Mouse (Mus musculus) heart, postnatal 0 days (tissue): ENCODE measurements around the gene Trpm5. TPM values are rescaled to one million over a fixed set of nuclear protein-coding genes. Genes with fewer than 3 reads are reported as not detected.

ENCODE experiments used
- ATAC-seq: fragments of 200-750 bp; cut with Nextera tagmentation; 2 replicates; pipeline ENCODE4 v1.8.0; 2017; ENCODE audit warnings: low read depth, moderate number of reproducible peaks, moderate library complexity; ENCODE audit not compliant: insufficient read depth
- DNase-seq: peaks from one replicate; pipeline ENCODE4 v3.0.0-alpha.2; 2016; ENCODE audit warnings: low spot score
- H3K27ac ChIP-seq: fragments of 300-500 bp; sonication (generic); 2 replicates; pipeline ENCODE4 v1.5.1; 2014; ENCODE audit warnings: low read depth, mild to moderate bottlenecking
- H3K27me3 ChIP-seq: fragments of 300-500 bp; sonication (generic); 2 replicates; pipeline ENCODE4 v1.6.1; 2014; ENCODE audit warnings: low read length, mixed read lengths; ENCODE audit not compliant: control insufficient read depth, insufficient read depth
- H3K36me3 ChIP-seq: fragments of 300-500 bp; sonication (generic); replicated peaks from 2 replicates; pipeline ENCODE4 v1.6.1; 2014; ENCODE audit warnings: low read length, mixed read lengths; ENCODE audit not compliant: control insufficient read depth, insufficient read depth
- H3K4me1 ChIP-seq: fragments of 300-500 bp; sonication (generic); 2 replicates; pipeline ENCODE4 v1.6.1; 2014; ENCODE audit warnings: antibody characterized with exemption; ENCODE audit not compliant: control insufficient read depth, insufficient read depth
- H3K4me2 ChIP-seq: fragments of 300-500 bp; sonication (generic); 2 replicates; pipeline ENCODE4 v1.6.1; 2014; ENCODE audit warnings: low read depth, mild to moderate bottlenecking, low read length, moderate library complexity
- H3K4me3 ChIP-seq: fragments of 300-500 bp; sonication (generic); 2 replicates; pipeline ENCODE4 v1.5.1; 2014; ENCODE audit warnings: low read depth, low read length
- H3K9ac ChIP-seq: fragments of 300-500 bp; sonication (generic); replicated peaks from 2 replicates; pipeline ENCODE4 v1.6.1; 2014; ENCODE audit warnings: low read depth, low read length, mixed read lengths
- H3K9me3 ChIP-seq: fragments of 300-500 bp; sonication (generic); replicated peaks from 2 replicates; pipeline ENCODE4 v1.6.1; 2016; ENCODE audit warnings: low read length; ENCODE audit not compliant: control insufficient read depth
- CTCF ChIP-seq: IDR thresholded peaks from 2 replicates; pipeline ENCODE4 v1.5.1; 2016; ENCODE audit warnings: antibody characterized with exemption, control low read depth, low read depth
- EP300 ChIP-seq: IDR thresholded peaks from 2 replicates; pipeline ENCODE4 v1.6.1; 2016; ENCODE audit warnings: antibody characterized with exemption, low read depth
- WGBS: fragments of 180-500 bp; shearing (Covaris S2); extraction: QIAGEN DNeasy Blood & Tissue Kit; methylation state at CpG from one replicate; pipeline ENCODE4 v1.1.7; 2014; 5-methylcytosine and 5-hydroxymethylcytosine counted together
- polyA plus RNA-seq: library from polyadenylated mRNA; unstranded; fragments of >200 nt; fragmentation: Nextera tagmentation; extraction: Ambion mirVana; gene quantifications from 2 replicates; pipeline ENCODE4 v1.2.1, GENCODE M21; 2015
- total RNA-seq: library from RNA; depleted of rRNA; stranded (reverse); fragments of >200 nt; gene quantifications from 2 replicates; pipeline ENCODE4 v1.2.3, GENCODE M21; 2014; ENCODE audit warnings: low replicate concordance

Gene Trpm5
- total and polyA plus RNA-seq, 2 experiments from 2014 or later = 0.61 to 1.6 TPM

DNA sequence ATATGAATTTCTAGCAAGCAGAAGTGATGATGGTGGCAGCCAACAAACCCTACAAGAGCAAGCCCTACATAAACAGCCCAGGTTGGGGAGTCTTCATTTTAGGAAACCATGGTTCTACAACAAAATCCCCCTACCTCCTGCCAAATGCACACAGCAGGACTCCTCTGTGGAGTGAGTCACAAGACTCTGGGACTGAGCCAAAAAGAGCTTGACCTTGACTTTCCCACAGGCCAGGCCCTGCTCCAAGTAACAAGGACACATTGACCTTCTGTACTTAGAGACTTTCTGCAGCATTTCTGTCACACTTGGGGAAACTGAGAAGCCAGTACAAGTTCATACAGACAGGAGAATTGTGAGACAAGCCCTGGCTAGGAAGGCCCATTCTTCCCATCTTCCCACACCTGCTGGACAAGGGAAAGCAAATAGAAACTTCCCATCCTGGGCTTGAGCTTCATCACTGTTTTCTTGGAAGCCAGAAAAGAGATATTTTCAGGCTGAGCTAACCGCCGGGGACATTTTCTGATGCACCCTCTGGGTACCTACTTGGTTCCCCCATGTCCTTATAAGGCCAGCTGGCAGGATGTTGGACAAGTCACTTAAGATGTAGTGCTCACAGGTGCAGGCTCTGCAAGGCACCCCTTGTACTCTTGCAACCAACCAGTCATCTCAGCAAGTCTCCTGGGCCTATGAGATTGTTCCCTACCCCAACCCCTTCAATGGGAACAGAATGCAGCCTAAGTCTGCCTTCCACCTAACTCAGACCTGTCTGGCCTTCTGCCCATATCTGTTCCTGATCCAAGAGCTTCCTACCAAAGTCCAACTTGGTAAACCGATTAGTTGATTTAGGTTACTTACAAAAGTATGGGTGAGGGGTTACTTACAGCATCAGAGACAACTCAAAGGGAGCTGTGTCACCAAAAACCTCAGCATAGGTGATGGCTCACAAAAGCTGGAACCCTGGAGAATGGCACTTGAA, 44.3 kb downstream of the Trpm5 start:
- Histone ChIP-seq H3K4me3 (no peak overlapping the region), H3K27me3 (no peaks in the 10 kb centered on the region), H3K4me2 (no peak overlapping the region), H3K4me1 (peaks cover 41% of the 10 kb centered on the region), H3K9me3 (no peaks in the 10 kb centered on the region), H3K9ac (no peak overlapping the region; the same call in 1 of the 2 replicates), H3K36me3 (no peaks in the 10 kb centered on the region), H3K27ac (peak overlapping the region; percentile 99)
- TF ChIP-seq EP300 (no peak; the same call in 1 of the 2 replicates), CTCF (no peak)
- 81% methylated on average over 3 of the region's 3 CpGs for WGBS
- ATAC-seq = peak; percentile 45
- DNase-seq = peak; percentile 77

DNA sequence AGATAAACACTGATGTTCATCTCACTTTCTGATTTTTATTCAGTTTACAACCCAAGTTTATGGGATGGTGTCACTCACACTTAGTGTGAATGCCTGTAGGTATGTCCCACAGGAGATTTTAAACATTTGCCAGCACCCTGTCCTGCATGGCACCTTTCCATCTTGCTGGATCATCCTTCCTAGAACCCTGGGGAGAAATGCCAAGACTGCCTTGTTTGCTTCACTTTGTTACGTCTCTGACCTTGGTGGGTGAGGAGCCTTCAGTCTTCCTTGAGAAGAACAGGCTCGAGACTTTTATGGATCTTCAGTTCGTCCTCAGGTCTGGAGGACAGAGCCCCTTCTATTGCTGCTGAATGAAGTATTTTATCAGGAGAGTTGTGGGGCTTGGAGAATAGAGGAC, 45.1 kb downstream of the Trpm5 start:
- no peak for TF ChIP-seq EP300
- TF ChIP-seq CTCF = no peak

DNA sequence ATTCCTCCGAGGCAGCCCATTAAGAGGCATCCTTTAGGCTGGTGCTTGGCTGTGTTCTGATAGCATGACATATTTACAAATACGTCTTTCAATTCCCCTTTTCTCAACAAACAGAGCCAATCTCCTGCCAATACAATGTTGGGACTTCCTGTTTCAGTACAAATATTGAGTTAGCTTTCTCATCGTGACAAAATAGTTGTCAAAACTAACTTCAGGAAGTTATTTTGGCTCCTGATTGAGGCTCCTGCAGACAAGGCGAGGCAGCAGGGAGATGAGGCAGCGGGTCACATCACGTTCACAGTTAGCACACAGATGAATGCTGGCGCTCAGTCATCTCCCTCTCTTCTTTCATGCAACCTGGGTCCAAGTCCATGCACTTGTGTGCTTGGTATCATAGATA, 48.1 kb downstream of the Trpm5 start:
- 64% methylated on average over 7 of the region's 7 CpGs for WGBS
- no peak for ATAC-seq

More for the DNA sequence above, 45.1 kb downstream of the Trpm5 start:
- H3K4me1 ChIP-seq = peaks cover 34% of the 10 kb centered on the region
- WGBS = 75% methylated on average over 3 of the region's 3 CpGs
- no peaks in the 10 kb centered on the region for H3K27me3 ChIP-seq
- H3K36me3 ChIP-seq = no peaks in the 10 kb centered on the region
- H3K4me3 ChIP-seq = no peak overlapping the region
- no peak overlapping the region for H3K4me2 ChIP-seq
- no peaks in the 10 kb centered on the region for H3K9me3 ChIP-seq
- ATAC-seq (no peak), DNase-seq (no peak)
- H3K27ac ChIP-seq = peak overlapping the region; percentile 99
- H3K9ac ChIP-seq = no peak overlapping the region

DNA sequence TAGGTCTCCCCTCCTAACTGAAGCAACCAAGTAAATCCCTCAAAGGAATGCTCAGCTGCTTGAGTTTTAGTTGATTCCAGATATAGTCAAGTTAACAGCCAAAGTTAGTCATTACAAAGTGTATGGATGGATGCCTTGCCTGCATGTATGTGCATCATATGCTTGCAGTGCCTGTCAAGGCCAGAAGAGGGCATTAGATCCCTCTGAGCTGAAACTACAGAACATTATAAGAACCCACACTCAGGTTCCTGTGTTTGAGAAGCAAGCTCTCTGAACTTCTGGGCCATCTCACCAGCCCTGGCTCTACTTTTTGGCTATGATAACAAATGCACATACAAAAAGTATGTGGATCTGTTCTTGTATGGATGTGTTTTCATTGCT, 49.6 kb downstream of the Trpm5 start:
- Histone ChIP-seq H3K27ac (no peak overlapping the region), H3K36me3 (no peaks in the 10 kb centered on the region), H3K4me3 (no peak overlapping the region), H3K4me1 (peaks cover 39% of the 10 kb centered on the region), H3K27me3 (no peaks in the 10 kb centered on the region), H3K9me3 (no peaks in the 10 kb centered on the region), H3K9ac (no peak overlapping the region), H3K4me2 (no peak overlapping the region)
- DNase-seq (no peak), ATAC-seq (no peak)
- no peak for TF ChIP-seq EP300
- 0 out of 2 replicates have a peak, but pooled peaks have one; percentile 16 for TF ChIP-seq CTCF

More for the DNA sequence above, 48.1 kb downstream of the Trpm5 start:
- H3K27ac ChIP-seq = no peak overlapping the region
- H3K4me2 ChIP-seq = no peak overlapping the region
- H3K27me3 ChIP-seq = no peaks in the 10 kb centered on the region
- TF ChIP-seq EP300 (no peak), CTCF (no peak)
- H3K9me3 ChIP-seq = no peaks in the 10 kb centered on the region
- no peak overlapping the region for H3K4me3 ChIP-seq
- DNase-seq = no peak
- H3K9ac ChIP-seq = no peak overlapping the region
- H3K36me3 ChIP-seq = no peaks in the 10 kb centered on the region
- H3K4me1 ChIP-seq = peaks cover 43% of the 10 kb centered on the region

DNA sequence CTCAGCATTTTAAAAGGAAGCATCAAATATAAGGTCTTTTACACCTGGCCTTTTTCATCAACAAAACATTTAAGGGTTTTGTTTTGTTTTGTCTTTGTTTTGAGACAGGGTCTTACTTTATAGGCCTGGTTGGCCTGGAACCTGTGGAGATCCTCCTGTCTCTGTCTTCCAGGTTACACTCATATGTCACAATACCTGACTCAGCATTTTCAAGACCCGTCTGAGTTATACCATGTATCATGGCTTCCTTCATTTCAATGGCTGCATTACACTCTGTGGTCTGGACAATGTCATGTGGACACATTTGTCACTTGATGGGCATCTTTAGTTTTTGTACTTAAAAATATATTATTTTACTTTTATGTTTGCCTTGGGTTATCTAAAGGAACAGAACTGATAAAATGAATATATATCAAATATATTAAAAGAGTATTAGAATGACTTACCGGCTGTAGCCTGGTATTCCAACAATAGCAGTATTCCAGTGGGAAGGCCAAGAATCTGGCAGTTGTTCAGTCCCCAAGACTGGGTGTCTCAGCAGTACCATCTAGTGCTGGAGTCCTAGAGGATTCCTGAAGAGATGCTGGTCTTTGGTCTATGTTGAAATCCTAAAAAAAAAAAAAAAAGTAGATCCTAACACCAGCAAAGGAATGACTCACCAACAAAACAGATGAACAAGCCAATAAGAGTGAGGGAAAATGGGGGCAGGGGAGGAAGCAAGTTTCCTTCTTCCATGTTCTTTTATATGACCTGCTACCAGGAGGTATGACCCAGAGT, 50.2 kb downstream of the Trpm5 start:
- Histone ChIP-seq H3K27ac (no peak overlapping the region), H3K4me3 (no peak overlapping the region), H3K36me3 (no peaks in the 10 kb centered on the region), H3K9me3 (no peaks in the 10 kb centered on the region), H3K4me1 (peaks cover 33% of the 10 kb centered on the region), H3K4me2 (no peak overlapping the region), H3K27me3 (no peaks in the 10 kb centered on the region), H3K9ac (no peak overlapping the region)
- TF ChIP-seq CTCF (no peak), EP300 (no peak)
- 80% methylated on average over 2 of the region's 2 CpGs for WGBS
- no peak for DNase-seq
- ATAC-seq = no peak
